Mouse (Mus musculus) erythroblast, embryonic 14.5 days (primary cell): ENCODE results near the gene Npas2. TPM values are rescaled to one million over a fixed set of nuclear protein-coding genes. Genes with fewer than 3 reads are reported as not detected.

ENCODE experiments used
- H3K27me3 ChIP-seq: 2 replicates; pipeline ENCODE4 v1.6.1; 2012; ENCODE audit warnings: inconsistent platforms; ENCODE audit not compliant: control insufficient read depth
- H3K36me3 ChIP-seq: 2 replicates; pipeline ENCODE4 v1.6.1; 2012; ENCODE audit warnings: mild to moderate bottlenecking, inconsistent platforms; ENCODE audit not compliant: control insufficient read depth
- H3K4me1 ChIP-seq: 2 replicates; pipeline ENCODE4 v1.6.1; 2012; ENCODE audit warnings: inconsistent platforms; ENCODE audit not compliant: control insufficient read depth
- H3K4me3 ChIP-seq: replicated peaks from 2 replicates; pipeline ENCODE3; 2012; ENCODE audit warnings: moderate library complexity, mild to moderate bottlenecking, inconsistent platforms
- H3K9me3 ChIP-seq: 2 replicates; pipeline ENCODE4 v1.6.1; 2012; ENCODE audit warnings: low read length, inconsistent platforms, mixed read lengths; ENCODE audit not compliant: control insufficient read depth
- GATA1 ChIP-seq: IDR thresholded peaks from 2 replicates; pipeline ENCODE4 v1.6.1; 2012; ENCODE audit warnings: low read length, inconsistent platforms, mixed read lengths
- TAL1 ChIP-seq: IDR thresholded peaks from 3 replicates; pipeline ENCODE4 v1.6.1; 2012; ENCODE audit warnings: low read length, inconsistent platforms, mixed read lengths
- polyA plus RNA-seq: library from polyadenylated mRNA; stranded (reverse); fragments of >175 nt; gene quantifications from 2 replicates; pipeline ENCODE4 v1.2.3, GENCODE M21; 2012

Gene Npas2
- polyA plus RNA-seq, 1 experiment = not detected

- TF ChIP-seq GATA1 (no peak), TAL1 (no peak)
- no peaks in the 10 kb centered on the region for H3K9me3 ChIP-seq
- H3K4me1 ChIP-seq = no peaks in the 10 kb centered on the region
- H3K36me3 ChIP-seq = no peaks in the 10 kb centered on the region
- no peaks in the 10 kb centered on the region for H3K27me3 ChIP-seq
- H3K4me3 ChIP-seq = no peak overlapping the region
Measured at GRCm38 (mm10) chr1:39205697-39206096, 12.2 kb downstream of the Npas2 start.

- TF ChIP-seq GATA1 (no peak), TAL1 (no peak)
- Histone ChIP-seq H3K27me3 (no peaks in the 10 kb centered on the region), H3K36me3 (no peaks in the 10 kb centered on the region), H3K4me1 (no peaks in the 10 kb centered on the region), H3K9me3 (no peaks in the 10 kb centered on the region), H3K4me3 (no peak overlapping the region)
Measured at GRCm38 (mm10) chr1:39206942-39207341, 13.4 kb downstream of the Npas2 start.

GRCm38 (mm10) chr1:39210928-39211327, 17.4 kb downstream of the Npas2 start:
- TF ChIP-seq TAL1 (no peak), GATA1 (no peak)
- H3K4me1 ChIP-seq = no peaks in the 10 kb centered on the region

GRCm38 (mm10) chr1:39212982-39213381, 19.5 kb downstream of the Npas2 start:
- Histone ChIP-seq H3K4me1 (no peaks in the 10 kb centered on the region), H3K4me3 (no peak overlapping the region), H3K9me3 (no peaks in the 10 kb centered on the region), H3K36me3 (no peaks in the 10 kb centered on the region), H3K27me3 (no peaks in the 10 kb centered on the region)
- TF ChIP-seq TAL1 (no peak), GATA1 (no peak)

More at GRCm38 (mm10) chr1:39210928-39211327, 17.4 kb downstream of the Npas2 start:
- H3K4me3 ChIP-seq = no peak overlapping the region
- no peaks in the 10 kb centered on the region for H3K36me3 ChIP-seq
- no peaks in the 10 kb centered on the region for H3K27me3 ChIP-seq
- no peaks in the 10 kb centered on the region for H3K9me3 ChIP-seq

GRCm38 (mm10) chr1:39217584-39217983, 24.1 kb downstream of the Npas2 start:
- Histone ChIP-seq H3K36me3 (no peaks in the 10 kb centered on the region), H3K4me3 (no peak overlapping the region), H3K27me3 (no peaks in the 10 kb centered on the region), H3K9me3 (no peaks in the 10 kb centered on the region), H3K4me1 (no peaks in the 10 kb centered on the region)
- TF ChIP-seq TAL1 (no peak), GATA1 (no peak)

- TF ChIP-seq TAL1 (no peak), GATA1 (no peak)
- H3K27me3 ChIP-seq = no peaks in the 10 kb centered on the region
- no peaks in the 10 kb centered on the region for H3K9me3 ChIP-seq
- H3K4me1 ChIP-seq = no peaks in the 10 kb centered on the region
- H3K36me3 ChIP-seq = no peaks in the 10 kb centered on the region
- no peak overlapping the region for H3K4me3 ChIP-seq
Measured at GRCm38 (mm10) chr1:39228401-39228800, 34.9 kb downstream of the Npas2 start.

- Histone ChIP-seq H3K9me3 (no peaks in the 10 kb centered on the region), H3K27me3 (no peaks in the 10 kb centered on the region), H3K4me3 (no peak overlapping the region), H3K4me1 (no peaks in the 10 kb centered on the region), H3K36me3 (no peaks in the 10 kb centered on the region)
- TF ChIP-seq TAL1 = no peak
- no peak for TF ChIP-seq GATA1
Measured at GRCm38 (mm10) chr1:39230021-39230420, 36.5 kb downstream of the Npas2 start.

- TF ChIP-seq GATA1 = no peak
- TF ChIP-seq TAL1 = no peak
- Histone ChIP-seq H3K27me3 (no peaks in the 10 kb centered on the region), H3K36me3 (no peaks in the 10 kb centered on the region)
Measured at GRCm38 (mm10) chr1:39234815-39235449, 41.4 kb downstream of the Npas2 start.

GRCm38 (mm10) chr1:39237503-39238255, 44.1 kb downstream of the Npas2 start:
- Histone ChIP-seq H3K36me3 (no peaks in the 10 kb centered on the region), H3K9me3 (no peaks in the 10 kb centered on the region), H3K4me1 (no peaks in the 10 kb centered on the region), H3K27me3 (no peaks in the 10 kb centered on the region), H3K4me3 (no peak overlapping the region)
- TF ChIP-seq GATA1 = no peak
- TF ChIP-seq TAL1 = no peak

More at GRCm38 (mm10) chr1:39234815-39235449, 41.4 kb downstream of the Npas2 start:
- Histone ChIP-seq H3K4me1 (no peaks in the 10 kb centered on the region), H3K9me3 (no peaks in the 10 kb centered on the region), H3K4me3 (no peak overlapping the region)
